Mouse (Mus musculus) cerebellum, adult 2 months (tissue): Measurements from ENCODE around the gene Il11. TPM values are rescaled to one million over a fixed set of nuclear protein-coding genes. Genes with fewer than 3 reads are reported as not detected.

Experiments used
- DNase-seq, 2 experiments: peaks; one replicate each; pipeline ENCODE4 v3.0.0; 2021
- H3K27ac ChIP-seq: fragments of 200-500 bp; 2 replicates; pipeline ENCODE4 v1.5.1; 2012; ENCODE audit warnings: low read length, control low read depth, inconsistent platforms; ENCODE audit not compliant: insufficient read depth
- H3K27me3 ChIP-seq: fragments of 200-500 bp; 2 replicates; pipeline ENCODE4 v1.6.1; 2012; ENCODE audit warnings: inconsistent platforms, mild to moderate bottlenecking, low read length, moderate library complexity; ENCODE audit not compliant: control insufficient read depth, insufficient read depth
- H3K4me1 ChIP-seq: fragments of 200-500 bp; 2 replicates; pipeline ENCODE4 v1.6.1; 2011; ENCODE audit warnings: low read length; ENCODE audit not compliant: control insufficient read depth, insufficient read depth
- H3K4me3 ChIP-seq: fragments of 200-500 bp; replicated peaks from 2 replicates; pipeline ENCODE3; 2011; ENCODE audit warnings: mild to moderate bottlenecking, low read depth, low read length, control low read depth; ENCODE audit not compliant: insufficient read depth
- CTCF ChIP-seq: fragments of 200-500 bp; IDR thresholded peaks from 2 replicates; pipeline ENCODE4 v1.5.1; 2011; ENCODE audit warnings: low read depth, mild to moderate bottlenecking, control low read depth, low read length, moderate library complexity, borderline replicate concordance; ENCODE audit not compliant: insufficient read depth
- POLR2A ChIP-seq: fragments of 200-500 bp; IDR thresholded peaks from 2 replicates; pipeline ENCODE4 v1.6.1; 2011; ENCODE audit warnings: low read length, control low read depth, borderline replicate concordance; ENCODE audit not compliant: insufficient read depth
- WGBS: fragments of 180-500 bp; shearing (Covaris S2); methylation state at CpG from one replicate; pipeline ENCODE4 v1.1.7; 2018; 5-methylcytosine and 5-hydroxymethylcytosine counted together
- polyA plus RNA-seq: library from polyadenylated mRNA; depleted of rRNA; stranded (reverse); fragments of >200 nt; gene quantifications from 2 replicates; pipeline ENCODE4 v1.2.3, GENCODE M21; 2012

Gene Il11
- polyA plus RNA-seq, 1 experiment, result 1.2 TPM

DNA sequence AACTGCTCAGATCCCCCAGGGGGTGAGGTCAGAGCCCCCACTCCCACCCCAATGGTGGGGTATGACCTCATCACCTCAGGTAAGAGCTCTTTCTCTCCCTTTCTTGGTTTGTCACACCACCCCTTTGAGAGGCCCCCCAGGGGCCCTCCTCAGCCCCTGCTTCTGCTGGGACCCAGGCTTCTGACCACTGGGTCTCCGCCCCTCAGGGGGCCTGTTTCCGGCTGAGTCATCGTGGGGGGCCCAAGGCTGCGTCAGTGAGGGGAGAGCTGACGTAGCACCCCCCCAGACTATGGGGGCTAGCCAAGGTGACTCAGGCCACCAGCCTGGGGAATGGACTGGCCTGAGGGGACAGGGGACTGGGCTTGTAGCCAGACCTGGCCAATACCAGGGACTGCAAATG, 2.7 kb downstream of the Il11 start:
- no peak overlapping the region for H3K4me3 ChIP-seq
- peaks cover 20% of the 10 kb centered on the region for H3K4me1 ChIP-seq
- peaks cover 3% of the 10 kb centered on the region; the same call in 1 of the 2 replicates for H3K27me3 ChIP-seq
- TF ChIP-seq CTCF, result no peak
- no peak for TF ChIP-seq POLR2A
- H3K27ac ChIP-seq, result no peak overlapping the region
- DNase-seq, result no peak
- 40% methylated on average over 5 of the region's 5 CpGs for WGBS

- peaks cover 3% of the 10 kb centered on the region; the same call in 1 of the 2 replicates for H3K4me1 ChIP-seq
- H3K4me3 ChIP-seq, result no peak overlapping the region
- no peak overlapping the region for H3K27ac ChIP-seq
- 3% methylated on average over 17 of the region's 20 CpGs for WGBS
- H3K27me3 ChIP-seq, result peaks cover 3% of the 10 kb centered on the region; the same call in 1 of the 2 replicates
- TF ChIP-seq CTCF (no peak), POLR2A (no peak)
- DNase-seq, result no peak
Observed at GRCm38 (mm10) chr7:4777851-4778637, 4.6 kb downstream of the Il11 start.

GRCm38 (mm10) chr7:4776861-4777830, 5.5 kb downstream of the Il11 start:
- WGBS, result 1% methylated on average over 54 of the region's 56 CpGs
- TF ChIP-seq CTCF (no peak), POLR2A (no peak)
- Histone ChIP-seq H3K27me3 (peaks cover 3% of the 10 kb centered on the region; the same call in 1 of the 2 replicates), H3K4me1 (no peaks in the 10 kb centered on the region), H3K27ac (no peak overlapping the region), H3K4me3 (peak overlapping the region; percentile 27)
- no peak for DNase-seq

DNA sequence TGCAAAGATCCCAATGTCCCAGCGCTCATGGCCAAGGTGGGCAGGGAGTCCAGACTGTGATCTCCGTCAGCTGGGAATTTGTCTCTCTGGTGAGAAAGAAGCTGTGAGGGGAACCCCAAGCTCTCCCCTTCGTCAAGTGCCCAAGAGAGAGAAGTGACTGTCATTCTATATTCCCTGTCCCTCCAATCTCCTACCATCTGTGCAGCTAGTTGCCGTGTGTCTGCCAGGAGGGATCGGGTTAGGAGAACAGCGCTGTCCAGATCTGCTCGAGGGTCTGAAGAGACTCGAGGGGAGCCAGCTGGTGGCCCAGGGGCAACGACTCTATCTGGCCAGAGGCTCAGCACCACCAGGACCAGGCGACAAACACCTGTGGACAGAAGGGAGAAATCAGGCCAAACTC, 6.5 kb downstream of the Il11 start:
- H3K27me3 ChIP-seq, result peaks cover 3% of the 10 kb centered on the region; the same call in 1 of the 2 replicates
- TF ChIP-seq CTCF (no peak), POLR2A (no peak)
- H3K27ac ChIP-seq, result no peak overlapping the region
- DNase-seq, result no peak
- no peak overlapping the region for H3K4me3 ChIP-seq
- WGBS, result 28% methylated on average over 10 of the region's 10 CpGs
- H3K4me1 ChIP-seq, result no peaks in the 10 kb centered on the region

GRCm38 (mm10) chr7:4771202-4771601, 11.5 kb downstream of the Il11 start, which contains the start of gene Fam71e2:
Gene Fam71e2, minus strand, starts transcription at chr7:4771302.
- Histone ChIP-seq H3K27me3 (no peaks in the 10 kb centered on the region; the same call in 1 of the 2 replicates), H3K27ac (no peak within 1 kb of the TSS), H3K4me3 (no peak within 1 kb of the TSS), H3K4me1 (no peaks in the 10 kb centered on the region)
- WGBS, result 70% methylated on average over 5 of the region's 5 CpGs
- TF ChIP-seq CTCF (no peak), POLR2A (no peak)
- no peak for DNase-seq

GRCm38 (mm10) chr7:4764946-4765710, 17.5 kb downstream of the Il11 start:
- no peaks in the 10 kb centered on the region for H3K4me1 ChIP-seq
- H3K27ac ChIP-seq, result no peak overlapping the region; the same call in 1 of the 2 replicates
- no peak overlapping the region for H3K4me3 ChIP-seq
- WGBS, result 25% methylated on average over 4 of the region's 4 CpGs
- DNase-seq, result no peak
- TF ChIP-seq POLR2A (no peak), CTCF (no peak)
- H3K27me3 ChIP-seq, result no peaks in the 10 kb centered on the region

- no peak overlapping the region for H3K27ac ChIP-seq
- DNase-seq, result no peak
- H3K4me3 ChIP-seq, result no peak overlapping the region
- no peaks in the 10 kb centered on the region for H3K27me3 ChIP-seq
- H3K4me1 ChIP-seq, result no peaks in the 10 kb centered on the region
- 46% methylated on average over 1 of the region's 1 CpGs for whole genome bisulfite sequencing
- no peak for TF ChIP-seq POLR2A
- no peak for TF ChIP-seq CTCF
Observed at GRCm38 (mm10) chr7:4759670-4760069, 23.0 kb downstream of the Il11 start.
